Mouse (Mus musculus) midbrain, embryonic 10.5 days (tissue): Measurements from ENCODE around the gene Arid1b. TPM values are rescaled to one million over a fixed set of nuclear protein-coding genes. Genes with fewer than 3 reads are reported as not detected.
A peak's percentile ranks its signal among the peaks of the same experiment; 100 is the strongest.

Source experiments
- DNase-seq: peaks from one replicate; pipeline ENCODE4 v3.0.0-alpha.2; 2017; ENCODE audit warnings: low spot score
- H3K27ac ChIP-seq: fragments of 300-500 bp; sonication (generic); replicated peaks from 2 replicates; pipeline ENCODE4 v1.5.1; 2016; ENCODE audit warnings: mild to moderate bottlenecking
- H3K27me3 ChIP-seq: fragments of 300-500 bp; sonication (generic); 2 replicates; pipeline ENCODE4 v1.6.1; 2016; ENCODE audit warnings: low read depth, mild to moderate bottlenecking; ENCODE audit not compliant: poor library complexity, severe bottlenecking
- H3K36me3 ChIP-seq: fragments of 300-500 bp; sonication (generic); 2 replicates; pipeline ENCODE4 v1.6.1; 2016; ENCODE audit warnings: mild to moderate bottlenecking, moderate library complexity
- H3K4me1 ChIP-seq: fragments of 300-500 bp; sonication (generic); 2 replicates; pipeline ENCODE4 v1.6.1; 2016
- H3K4me3 ChIP-seq: fragments of 300-500 bp; sonication (generic); 2 replicates; pipeline ENCODE4 v1.5.1; 2016; ENCODE audit warnings: mild to moderate bottlenecking, moderate library complexity
- H3K9me3 ChIP-seq: fragments of 300-500 bp; sonication (generic); replicated peaks from 2 replicates; pipeline ENCODE4 v1.6.1; 2016; ENCODE audit warnings: mild to moderate bottlenecking
- WGBS: fragments of 180-500 bp; shearing (Covaris S2); methylation state at CpG from one replicate; pipeline ENCODE4 v1.1.7; 2016; 5-methylcytosine and 5-hydroxymethylcytosine counted together
- polyA plus RNA-seq: library from polyadenylated mRNA; unstranded; fragments of >200 nt; fragmentation: Nextera tagmentation; extraction: Ambion mirVana; gene quantifications from 2 replicates; pipeline ENCODE4 v1.2.1, GENCODE M21; 2016

Gene Arid1b
- polyA plus RNA-seq, 1 experiment from 2014 or later: 8.9 TPM

- H3K9me3 ChIP-seq: no peaks in the 10 kb centered on the region
- no peaks in the 10 kb centered on the region for H3K27me3 ChIP-seq
- no peaks in the 10 kb centered on the region for H3K4me1 ChIP-seq
- H3K4me3 ChIP-seq: no peak overlapping the region
- no peak overlapping the region for H3K27ac ChIP-seq
- 87% methylated on average over 11 of the region's 11 CpGs for WGBS
- no peaks in the 10 kb centered on the region for H3K36me3 ChIP-seq
- DNase-seq: no peak
Observed at GRCm38 (mm10) chr17:4974736-4975135, 19.4 kb upstream of the Arid1b start.

- Histone ChIP-seq H3K27me3 (peaks cover 11% of the 10 kb centered on the region; the same call in 1 of the 2 replicates), H3K4me3 (no peak overlapping the region), H3K27ac (no peak overlapping the region), H3K36me3 (no peaks in the 10 kb centered on the region), H3K9me3 (no peaks in the 10 kb centered on the region), H3K4me1 (no peaks in the 10 kb centered on the region)
- DNase-seq: no peak
- WGBS: 90% methylated on average over 7 of the region's 7 CpGs
Observed at GRCm38 (mm10) chr17:4980151-4980550, 14.0 kb upstream of the Arid1b start.

GRCm38 (mm10) chr17:4982819-4983218 lies 11.3 kb upstream of the Arid1b start:
- Histone ChIP-seq H3K27me3 (peaks cover 31% of the 10 kb centered on the region), H3K4me1 (no peaks in the 10 kb centered on the region), H3K27ac (no peak overlapping the region), H3K4me3 (no peak overlapping the region), H3K9me3 (no peaks in the 10 kb centered on the region), H3K36me3 (no peaks in the 10 kb centered on the region)
- WGBS: 89% methylated on average over 5 of the region's 5 CpGs
- DNase-seq: no peak

GRCm38 (mm10) chr17:4984691-4985090 lies 9.4 kb upstream of the Arid1b start:
- H3K36me3 ChIP-seq: no peaks in the 10 kb centered on the region
- WGBS: 87% methylated on average over 7 of the region's 7 CpGs

DNA sequence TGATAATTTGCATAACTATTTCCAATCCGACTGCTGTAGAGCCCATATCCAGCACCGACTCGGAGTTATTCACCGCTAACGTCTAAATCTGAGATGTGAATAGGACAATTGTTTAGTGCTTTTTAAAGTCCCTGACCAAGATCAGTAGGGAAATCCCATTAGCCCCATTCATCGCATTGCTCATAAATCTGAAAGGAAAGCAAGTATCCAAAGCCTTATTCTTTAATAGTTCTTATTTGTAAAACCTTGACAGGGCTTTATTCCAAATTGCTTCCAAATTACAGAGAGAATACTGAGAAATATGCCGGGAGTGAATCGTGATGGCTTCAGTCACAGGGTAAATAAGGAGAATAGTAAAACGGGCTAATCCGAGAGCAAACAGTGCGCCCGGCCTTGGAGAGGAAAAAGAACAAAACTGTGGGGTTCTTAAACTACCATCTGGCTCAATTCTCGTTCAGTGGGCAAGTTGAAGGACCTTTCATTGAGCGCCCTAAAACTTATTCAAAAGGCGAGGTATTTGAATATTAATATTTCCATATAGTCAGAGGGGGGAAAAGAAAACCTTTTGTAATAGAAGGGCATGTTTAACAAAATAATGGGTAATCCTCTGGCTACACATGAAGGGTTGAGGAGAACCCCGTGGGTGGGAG lies 3.1 kb upstream of the Arid1b start:
- DNase-seq: peak; percentile 35
- peaks cover 42% of the 10 kb centered on the region for H3K27me3 ChIP-seq
- peak overlapping the region; percentile 78 for H3K27ac ChIP-seq
- no peaks in the 10 kb centered on the region for H3K36me3 ChIP-seq
- no peaks in the 10 kb centered on the region for H3K9me3 ChIP-seq
- peaks cover 50% of the 10 kb centered on the region for H3K4me1 ChIP-seq
- H3K4me3 ChIP-seq: peak overlapping the region; percentile 36
- WGBS: 24% methylated on average over 16 of the region's 16 CpGs

More at GRCm38 (mm10) chr17:4984691-4985090, 9.4 kb upstream of the Arid1b start:
- H3K4me1 ChIP-seq: peaks cover 7% of the 10 kb centered on the region; the same call in 1 of the 2 replicates
- H3K9me3 ChIP-seq: no peaks in the 10 kb centered on the region
- DNase-seq: no peak
- H3K4me3 ChIP-seq: no peak overlapping the region
- H3K27ac ChIP-seq: no peak overlapping the region
- H3K27me3 ChIP-seq: peaks cover 50% of the 10 kb centered on the region

- H3K27ac ChIP-seq: peak overlapping the region; percentile 78
- H3K4me3 ChIP-seq: peak overlapping the region; percentile 36
- WGBS: 48% methylated on average over 10 of the region's 10 CpGs
Observed at GRCm38 (mm10) chr17:4991600-4991999, 2.5 kb upstream of the Arid1b start.

GRCm38 (mm10) chr17:4993497-4993839 lies 664 bp upstream of the Arid1b start:
- Histone ChIP-seq H3K9me3 (no peaks in the 10 kb centered on the region), H3K27me3 (peaks cover 19% of the 10 kb centered on the region), H3K36me3 (no peaks in the 10 kb centered on the region), H3K4me1 (peaks cover 60% of the 10 kb centered on the region), H3K27ac (peak overlapping the region; percentile 100), H3K4me3 (peak overlapping the region; percentile 98)
- no peak for DNase-seq
- WGBS: 18% methylated on average over 9 of the region's 9 CpGs

More at GRCm38 (mm10) chr17:4991600-4991999, 2.5 kb upstream of the Arid1b start:
- H3K36me3 ChIP-seq: no peaks in the 10 kb centered on the region
- H3K4me1 ChIP-seq: peaks cover 50% of the 10 kb centered on the region
- H3K9me3 ChIP-seq: no peaks in the 10 kb centered on the region
- H3K27me3 ChIP-seq: peaks cover 37% of the 10 kb centered on the region
- DNase-seq: peak; percentile 59

GRCm38 (mm10) chr17:4994504-4994812 lies 326 bp downstream of the Arid1b start:
- H3K27ac ChIP-seq: peak overlapping the region; percentile 100
- peaks cover 9% of the 10 kb centered on the region; the same call in 1 of the 2 replicates for H3K27me3 ChIP-seq
- H3K4me1 ChIP-seq: peaks cover 64% of the 10 kb centered on the region
- 3% methylated on average over 41 of the region's 55 CpGs for WGBS
- no peak for DNase-seq
- no peaks in the 10 kb centered on the region for H3K9me3 ChIP-seq
- H3K4me3 ChIP-seq: peak overlapping the region; percentile 98
- no peaks in the 10 kb centered on the region for H3K36me3 ChIP-seq

DNA sequence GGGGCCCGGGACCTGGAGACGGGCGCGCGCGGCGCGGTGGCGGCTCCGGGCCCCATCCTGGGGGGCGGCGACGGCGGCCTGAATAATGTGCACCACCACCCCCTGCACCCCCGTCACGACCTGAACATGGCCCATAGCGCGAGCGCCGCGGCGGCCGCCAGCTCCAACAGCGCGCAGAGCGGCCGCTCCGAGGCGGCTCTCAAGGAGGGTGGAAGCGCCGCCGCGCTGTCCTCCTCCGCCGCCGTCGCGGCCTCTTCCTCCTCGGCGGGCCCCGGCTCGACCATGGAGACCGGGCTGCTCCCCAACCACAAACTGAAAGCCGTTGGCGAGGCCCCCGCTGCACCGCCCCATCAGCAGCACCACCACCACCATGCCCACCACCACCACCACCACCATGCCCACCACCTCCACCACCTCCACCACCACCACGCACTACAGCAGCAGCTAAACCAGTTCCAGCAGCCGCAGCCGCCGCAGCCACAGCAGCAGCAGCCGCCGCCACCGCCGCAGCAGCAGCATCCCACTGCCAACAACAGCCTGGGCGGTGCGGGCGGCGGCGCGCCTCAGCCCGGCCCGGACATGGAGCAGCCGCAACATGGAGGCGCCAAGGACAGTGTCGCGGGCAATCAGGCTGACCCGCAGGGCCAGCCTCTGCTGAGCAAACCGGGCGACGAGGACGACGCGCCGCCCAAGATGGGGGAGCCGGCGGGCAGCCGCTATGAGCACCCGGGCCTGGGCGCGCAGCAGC lies 855 bp downstream of the Arid1b start:
- Histone ChIP-seq H3K4me1 (peaks cover 64% of the 10 kb centered on the region), H3K27ac (peak overlapping the region; percentile 100), H3K4me3 (peak overlapping the region; percentile 98), H3K27me3 (peaks cover 3% of the 10 kb centered on the region; the same call in 1 of the 2 replicates), H3K36me3 (no peaks in the 10 kb centered on the region), H3K9me3 (no peaks in the 10 kb centered on the region)
- DNase-seq: peak; percentile 77
- under 1% methylated on average over 61 of the region's 81 CpGs for WGBS

DNA sequence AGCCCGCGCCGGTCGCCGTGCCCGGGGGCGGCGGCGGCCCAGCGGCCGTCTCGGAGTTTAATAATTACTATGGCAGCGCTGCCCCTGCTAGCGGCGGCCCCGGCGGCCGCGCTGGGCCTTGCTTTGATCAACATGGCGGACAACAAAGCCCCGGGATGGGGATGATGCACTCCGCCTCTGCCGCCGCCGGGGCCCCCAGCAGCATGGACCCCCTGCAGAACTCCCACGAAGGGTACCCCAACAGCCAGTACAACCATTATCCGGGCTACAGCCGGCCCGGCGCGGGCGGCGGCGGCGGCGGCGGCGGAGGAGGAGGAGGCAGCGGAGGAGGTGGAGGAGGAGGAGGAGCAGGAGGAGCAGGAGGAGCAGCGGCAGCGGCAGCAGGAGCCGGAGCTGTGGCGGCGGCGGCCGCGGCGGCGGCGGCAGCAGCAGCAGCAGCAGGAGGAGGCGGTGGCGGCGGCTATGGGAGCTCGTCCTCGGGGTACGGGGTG lies 1.5 kb downstream of the Arid1b start:
- Histone ChIP-seq H3K9me3 (no peaks in the 10 kb centered on the region), H3K4me3 (peak overlapping the region; percentile 98), H3K36me3 (no peaks in the 10 kb centered on the region), H3K4me1 (peaks cover 64% of the 10 kb centered on the region), H3K27ac (peak overlapping the region; percentile 100), H3K27me3 (no peaks in the 10 kb centered on the region)
- under 1% methylated on average over 49 of the region's 56 CpGs for WGBS
- DNase-seq: peak; percentile 81

- under 1% methylated on average over 86 of the region's 95 CpGs for WGBS
- DNase-seq: peak; percentile 29
- H3K27me3 ChIP-seq: no peaks in the 10 kb centered on the region
- peak overlapping the region; percentile 100 for H3K27ac ChIP-seq
- H3K4me3 ChIP-seq: peak overlapping the region; percentile 98
- no peaks in the 10 kb centered on the region for H3K36me3 ChIP-seq
- no peaks in the 10 kb centered on the region for H3K9me3 ChIP-seq
- peaks cover 64% of the 10 kb centered on the region for H3K4me1 ChIP-seq
Observed at GRCm38 (mm10) chr17:4996121-4996813, 2.1 kb downstream of the Arid1b start.

DNA sequence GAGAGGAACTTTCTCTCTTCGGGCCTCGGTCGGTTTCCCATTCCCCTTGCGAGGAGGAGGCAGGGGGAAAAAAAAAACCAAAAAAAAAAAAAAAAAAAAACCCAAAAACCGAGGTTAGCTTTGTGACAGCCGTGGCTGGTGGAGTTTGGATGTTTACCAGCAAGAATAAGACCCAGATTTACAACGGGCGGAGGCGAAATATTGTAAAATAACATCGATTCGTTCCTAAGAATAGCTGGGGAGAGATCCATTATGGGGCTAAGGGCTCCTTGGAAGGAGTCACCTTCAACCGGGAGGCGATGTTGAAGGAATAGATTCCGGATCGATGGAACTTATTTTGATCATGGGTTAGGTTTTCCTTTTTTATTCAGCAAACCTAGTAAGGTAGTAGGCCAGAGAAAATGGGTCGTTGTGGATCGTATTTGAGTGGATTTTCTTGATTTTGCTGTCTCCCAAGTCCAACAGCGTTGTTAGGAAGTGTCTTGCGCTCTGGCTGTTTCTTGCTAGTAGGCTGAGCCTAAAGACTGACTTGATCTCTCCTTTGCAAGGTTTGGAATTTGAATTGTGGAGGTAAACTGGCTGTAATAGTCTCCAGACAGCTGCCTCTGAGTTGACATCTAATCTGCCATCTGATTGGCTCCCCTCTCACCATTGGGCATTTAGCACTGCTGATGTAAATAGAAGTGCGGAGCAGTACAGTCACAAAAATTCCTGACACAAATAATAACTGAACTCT lies 2.9 kb downstream of the Arid1b start:
- DNase-seq: peak; percentile 33
- H3K4me1 ChIP-seq: peaks cover 64% of the 10 kb centered on the region
- peak overlapping the region; percentile 98 for H3K4me3 ChIP-seq
- H3K36me3 ChIP-seq: no peaks in the 10 kb centered on the region
- peak overlapping the region; percentile 100 for H3K27ac ChIP-seq
- WGBS: under 1% methylated on average over 20 of the region's 20 CpGs
- no peaks in the 10 kb centered on the region for H3K9me3 ChIP-seq
- no peaks in the 10 kb centered on the region for H3K27me3 ChIP-seq
